Comparison of ENCODE assay signal across 20 mouse cellular contexts in the genomic region with DNA sequence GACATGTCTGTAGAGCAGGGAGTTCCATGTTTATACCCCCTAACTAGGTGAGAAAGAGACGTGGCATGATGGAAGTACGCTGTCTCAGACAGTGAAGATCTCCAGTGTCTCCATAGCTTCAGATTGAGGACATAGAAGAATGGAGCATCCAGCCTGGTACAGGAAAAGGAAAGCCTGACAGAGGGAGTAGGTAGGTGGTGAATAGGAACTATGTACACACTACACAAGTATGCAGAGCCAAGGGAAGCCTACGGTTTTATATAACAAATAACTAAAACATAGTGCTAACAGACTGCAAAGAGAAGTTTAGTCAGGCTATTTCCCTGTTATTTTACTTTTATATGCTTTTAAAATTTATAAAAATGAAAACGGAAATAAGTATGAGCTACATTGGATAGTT.
DNase-seq lines count a peak whose midpoint lies in the region; TF ChIP-seq lines count a peak whose summit lies in the region.
"Had no signal": no experiment of that assay in that cellular context is flagged by ENCODE, and none has a peak within 500 bp of the region (broad histone marks: within the 10 kb centered on the region; RNA-seq: fewer than 3 reads in every experiment).

No protein-coding gene starts in this region.

- intact Hi-C loops in left cerebral cortex, adult 2 months (cut with DNase I), result no loop called here
- intact Hi-C loops in left cerebral cortex, postnatal 14 days (cut with DNase I), result no loop called here

- no peak overlapping the region for H3K4me3 ChIP-seq in layer of hippocampus, adult 2 months
- H3K4me3 ChIP-seq in left cerebral cortex, adult 2 months, result no peak overlapping the region
- H3K4me3 ChIP-seq: forebrain, embryonic 10.5 days; forebrain, embryonic 13.5 days; heart, adult 2 months; heart, embryonic 10.5 days; heart, embryonic 13.5 days; hindbrain, embryonic 12.5 days; hindbrain, embryonic 15.5 days had no signal

- H3K27ac ChIP-seq in layer of hippocampus, adult 2 months, result peak overlapping the region; percentile 36; the same call in 1 of the 2 replicates
- peak overlapping the region; percentile 48; the same call in 1 of the 2 replicates for H3K27ac ChIP-seq in left cerebral cortex, adult 2 months
- H3K27ac ChIP-seq: forebrain, embryonic 10.5 days; forebrain, embryonic 13.5 days; heart, adult 2 months; heart, embryonic 10.5 days; heart, embryonic 13.5 days; hindbrain, embryonic 12.5 days; hindbrain, embryonic 15.5 days had no signal

- DNase-seq in layer of hippocampus, adult 2 months (ENCODE audit: low spot score in 2 of 2), result peak in 1 of 2 experiments; percentile 20
- no peak for DNase-seq in layer of hippocampus, postnatal 14 days (ENCODE audit: low spot score in 2 of 2)
- DNase-seq in left cerebral cortex, adult 2 months (ENCODE audit: extremely low spot score in 1 of 2, low spot score in 2 of 2), result no peak
- DNase-seq in left cerebral cortex, postnatal 14 days (ENCODE audit: low spot score in 2 of 2), result no peak
- DNase-seq in brain, adult 2 months (ENCODE audit: low read depth, low spot score), result peak; percentile 54
- DNase-seq in telencephalon, adult 2 months (ENCODE audit: low read depth, low spot score), result peak; percentile 45
- DNase-seq: adrenal gland, adult 2 months; adrenal gland, postnatal 14 days; cerebellum, adult 18-20 months; cerebellum, adult 9-10 months; cerebellum, postnatal 14 days; gastrocnemius, postnatal 25 days; heart, adult 2 months; heart, postnatal 14 days had no signal

- TF ChIP-seq CTCF in layer of hippocampus, adult 2 months (conservative IDR thresholded peaks at IDR 0.05), result no peak
- TF ChIP-seq CTCF in left cerebral cortex, adult 2 months (IDR thresholded peaks at IDR 0.05), result no peak

Comparison
In these comparisons a context has a peak if more than half of its experiments do, and no peak if none do; other contexts are left out.
1. DNase-seq: peak in brain, adult 2 months (single experiment) and telencephalon, adult 2 months (single experiment); none in layer of hippocampus, postnatal 14 days (0 of 2), left cerebral cortex, adult 2 months (0 of 2) and left cerebral cortex, postnatal 14 days (0 of 2).